In genomic region chr11:69327648-69328047, GRCm38 (mm10) we compare ENCODE assay signal across 17 mouse cellular contexts. TPM values are rescaled to one million over a fixed set of nuclear protein-coding genes. Genes with fewer than 3 reads are reported as not detected.
DNase-seq lines count a peak whose midpoint lies in the region; ATAC-seq and TF ChIP-seq lines count a peak whose summit lies in the region.
"Had no signal": no experiment of that assay in that cellular context is flagged by ENCODE, and none has a peak within 500 bp of the region (broad histone marks: within the 10 kb centered on the region; RNA-seq: fewer than 3 reads in every experiment).

No protein-coding gene starts in this region.

- WGBS in hindbrain, embryonic 10.5 days: 46% methylated on average over 6 of the region's 6 CpGs
- 41% methylated on average over 6 of the region's 6 CpGs for WGBS in hindbrain, embryonic 14.5 days
- WGBS in limb, embryonic 10.5 days: 59% methylated on average over 6 of the region's 6 CpGs

- peaks cover 54% of the 10 kb centered on the region for H3K27me3 ChIP-seq in hindbrain, embryonic 10.5 days (ENCODE audit: insufficient read depth, poor library complexity, severe bottlenecking)
- H3K27me3 ChIP-seq in hindbrain, embryonic 14.5 days (ENCODE audit: control insufficient read depth, insufficient read depth, low read length): 0 out of 2 replicates have a peak, but pooled peaks cover 10% of the 10 kb centered on the region
- peaks cover 63% of the 10 kb centered on the region for H3K27me3 ChIP-seq in megakaryocyte, embryonic 14.5 days (replicated peaks)
- H3K27me3 ChIP-seq in MEL (ENCODE audit: control insufficient read depth in 1 of 2, insufficient read depth in 2 of 2, low read length in 2 of 2): no peaks in the 10 kb centered on the region
- H3K27me3 ChIP-seq in limb, embryonic 10.5 days (ENCODE audit: low read depth, poor library complexity, severe bottlenecking): peaks cover 52% of the 10 kb centered on the region

- H3K4me1 ChIP-seq in hindbrain, embryonic 10.5 days (replicated peaks): peaks cover 61% of the 10 kb centered on the region
- H3K4me1 ChIP-seq in hindbrain, embryonic 14.5 days (replicated peaks; ENCODE audit: control insufficient read depth, insufficient read depth, low read length): peaks cover 34% of the 10 kb centered on the region
- H3K4me1 ChIP-seq in megakaryocyte, embryonic 14.5 days: peaks cover 73% of the 10 kb centered on the region
- peaks cover 13 to 34% of the 10 kb centered on the region in 2 experiments for H3K4me1 ChIP-seq in MEL (ENCODE audit: control insufficient read depth in 1 of 2, insufficient read depth in 2 of 2, low read length in 2 of 2)
- H3K4me1 ChIP-seq in limb, embryonic 10.5 days: peaks cover 55% of the 10 kb centered on the region

- no peak overlapping the region for H3K4me2 ChIP-seq in hindbrain, embryonic 14.5 days (replicated peaks)

- no peak for ATAC-seq in hindbrain, embryonic 14.5 days (ENCODE audit: low FRiP score)
- no peak for ATAC-seq in megakaryocyte, adult 5-6 weeks (ENCODE audit: poor library complexity, severe bottlenecking)
- ATAC-seq: forebrain, embryonic 16.5 days had no signal

- peak; percentile 22 to 50; a peak in 2 of 4 replicates for TF ChIP-seq EP300 in MEL (IDR thresholded peaks at IDR 0.05; ENCODE audit: low read depth in 1 of 2, low read length in 2 of 2)

- TF ChIP-seq POLR2A in MEL (IDR thresholded peaks at IDR 0.05; ENCODE audit: control insufficient read depth in 1 of 2, insufficient read depth in 1 of 2, low read depth in 1 of 2, low read length in 2 of 2, poor library complexity in 1 of 2): no peak

- H3K4me3 ChIP-seq in hindbrain, embryonic 10.5 days: 0 out of 2 replicates have a peak overlapping the region, but pooled peaks have one; percentile 58
- H3K4me3 ChIP-seq in hindbrain, embryonic 14.5 days (replicated peaks; ENCODE audit: low read length): no peak overlapping the region
- H3K4me3 ChIP-seq in megakaryocyte, embryonic 14.5 days (replicated peaks): peak overlapping the region; percentile 16
- no peak overlapping the region for H3K4me3 ChIP-seq in MEL (ENCODE audit: control insufficient read depth in 1 of 2, insufficient read depth in 1 of 2, low read depth in 2 of 2, low read length in 2 of 2)
- H3K4me3 ChIP-seq in limb, embryonic 10.5 days: 0 out of 2 replicates have a peak overlapping the region, but pooled peaks have one; percentile 1

- H3K9ac ChIP-seq in hindbrain, embryonic 14.5 days: no peak overlapping the region
- H3K9ac ChIP-seq in MEL (ENCODE audit: control insufficient read depth, low read depth, low read length, poor library complexity, severe bottlenecking): peak overlapping the region; percentile 10; the same call in 1 of the 2 replicates
- H3K9ac ChIP-seq: hindbrain, embryonic 13.5 days had no signal

- H3K27ac ChIP-seq in hindbrain, embryonic 10.5 days: no peak overlapping the region
- no peak overlapping the region for H3K27ac ChIP-seq in hindbrain, embryonic 14.5 days
- no peak overlapping the region for H3K27ac ChIP-seq in MEL (ENCODE audit: control insufficient read depth, low read depth, low read length)
- H3K27ac ChIP-seq in limb, embryonic 10.5 days: no peak overlapping the region; the same call in 1 of the 2 replicates
- H3K27ac ChIP-seq: embryonic facial prominence, embryonic 12.5 days; heart, embryonic 10.5 days; hindbrain, embryonic 13.5 days had no signal

- no peak for TF ChIP-seq RAD21 in MEL (IDR thresholded peaks at IDR 0.05; ENCODE audit: low read depth, low read length)

- peaks cover 12% of the 10 kb centered on the region for H3K79me2 ChIP-seq in MEL (ENCODE audit: control insufficient read depth, insufficient read depth, low read length, poor library complexity)

- TF ChIP-seq CTCF in MEL (IDR thresholded peaks at IDR 0.05 in 2 of 3, conservative IDR thresholded peaks at IDR 0.05 in 1 of 3; ENCODE audit: control insufficient read depth in 1 of 3, insufficient read depth in 1 of 3, low read depth in 2 of 3, low read length in 3 of 3, poor library complexity in 1 of 3, severe bottlenecking in 1 of 3): no peak

- DNase-seq in hindbrain, embryonic 10.5 days (ENCODE audit: low spot score): no peak
- DNase-seq in hindbrain, embryonic 14.5 days (ENCODE audit: low spot score): no peak
- peak; percentile 56 for DNase-seq in MEL (ENCODE audit: low read depth, low spot score)
- DNase-seq in limb, embryonic 10.5 days (ENCODE audit: low spot score): no peak
- DNase-seq in layer of hippocampus, postnatal 10 days (ENCODE audit: low spot score in 2 of 2): no peak
- DNase-seq in Muller cell, postnatal 12 days (ENCODE audit: inconsistent ontology term): no peak
- DNase-seq: embryo, embryonic 11 days; gastrocnemius, postnatal 10 days; heart, adult 18-20 months; heart, postnatal 10 days; heart, postnatal 4 days had no signal

- H3K9me3 ChIP-seq in hindbrain, embryonic 10.5 days: no peaks in the 10 kb centered on the region
- no peaks in the 10 kb centered on the region for H3K9me3 ChIP-seq in hindbrain, embryonic 14.5 days (ENCODE audit: control insufficient read depth, low read length)
- H3K9me3 ChIP-seq in megakaryocyte, embryonic 14.5 days: no peaks in the 10 kb centered on the region
- no peaks in the 10 kb centered on the region for H3K9me3 ChIP-seq in MEL (replicated peaks; ENCODE audit: insufficient read depth, low read length)
- no peaks in the 10 kb centered on the region for H3K9me3 ChIP-seq in limb, embryonic 10.5 days (replicated peaks)
- H3K9me3 ChIP-seq: embryonic facial prominence, embryonic 12.5 days; heart, embryonic 10.5 days; hindbrain, embryonic 13.5 days had no signal

- no peaks in the 10 kb centered on the region for H3K36me3 ChIP-seq in hindbrain, embryonic 10.5 days
- H3K36me3 ChIP-seq in hindbrain, embryonic 14.5 days (replicated peaks; ENCODE audit: control insufficient read depth, insufficient read depth): no peaks in the 10 kb centered on the region
- H3K36me3 ChIP-seq in megakaryocyte, embryonic 14.5 days (replicated peaks; ENCODE audit: low read length): no peaks in the 10 kb centered on the region
- peaks cover 0 to 28% of the 10 kb centered on the region in 2 experiments; a peak in 2 of 4 replicates for H3K36me3 ChIP-seq in MEL (ENCODE audit: control insufficient read depth in 1 of 2, insufficient read depth in 2 of 2, low read length in 2 of 2)
- H3K36me3 ChIP-seq in limb, embryonic 10.5 days: no peaks in the 10 kb centered on the region
- H3K36me3 ChIP-seq: embryonic facial prominence, embryonic 12.5 days; heart, embryonic 10.5 days; hindbrain, embryonic 13.5 days had no signal

RNA-seq across cellular contexts. Expression of gene Kcnab3, which starts 1.6 kb away (rescaled TPM):
- 1.2 and 2.7 TPM in 2 replicates for polyA plus RNA-seq in hindbrain, embryonic 10.5 days (2016; fragmentation: Nextera tagmentation; extraction: Ambion mirVana)
- 4.3 and 4.7 TPM in 2 replicates for polyA plus RNA-seq in hindbrain, embryonic 14.5 days (2014; fragmentation: Nextera tagmentation; extraction: Ambion mirVana)
- not detected in 2 replicates for polyA plus RNA-seq in megakaryocyte, embryonic 14.5 days (2012; ENCODE audit: insufficient read depth, low replicate concordance)
- total RNA-seq in megakaryocyte, adult 5-6 weeks (2015): 0.59 and 1.3 TPM in 2 replicates
- total RNA-seq in megakaryocyte, adult 5-6 weeks (2017): 0.40 and 1.7 TPM in 2 replicates
- 3.0 and 3.8 TPM in 2 replicates for total RNA-seq in MEL (2012; rRNA removed)
- 1 to 10 TPM in 1 of 2 experiments, not detected in 1; 6.2 TPM for polyA plus RNA-seq in MEL (2012; ENCODE audit: insufficient read depth in 1 of 2, insufficient read length in 2 of 2, low read depth in 1 of 2, low replicate concordance in 2 of 2, missing spikeins in 1 of 2)
- polyA plus RNA-seq in limb, embryonic 10.5 days (2016; fragmentation: Nextera tagmentation; extraction: Ambion mirVana): 0.93 and 1.4 TPM in 2 replicates
- total RNA-seq in layer of hippocampus, postnatal 10 days (2021): 10 to 100 TPM; 12.3 to 14.7 TPM

RNA-seq across cellular contexts. Expression of gene Trappc1, which starts 3.9 kb away (rescaled TPM):
- polyA plus RNA-seq in hindbrain, embryonic 10.5 days (2016; fragmentation: Nextera tagmentation; extraction: Ambion mirVana): 189 and 208 TPM in 2 replicates
- polyA plus RNA-seq in hindbrain, embryonic 14.5 days (2014; fragmentation: Nextera tagmentation; extraction: Ambion mirVana): 176 and 197 TPM in 2 replicates
- polyA plus RNA-seq in megakaryocyte, embryonic 14.5 days (2012; ENCODE audit: insufficient read depth, low replicate concordance): 11.6 TPM in 1 of 2 replicates, not detected in the other
- 219 and 269 TPM in 2 replicates for total RNA-seq in megakaryocyte, adult 5-6 weeks (2015)
- 155 and 195 TPM in 2 replicates for total RNA-seq in megakaryocyte, adult 5-6 weeks (2017)
- total RNA-seq in MEL (2012; rRNA removed): 57.6 and 58.6 TPM in 2 replicates
- polyA plus RNA-seq in MEL (2012; ENCODE audit: insufficient read depth in 1 of 2, insufficient read length in 2 of 2, low read depth in 1 of 2, low replicate concordance in 2 of 2, missing spikeins in 1 of 2): 10 to 100 TPM in 1 of 2 experiments, not detected in 1; 89.8 TPM
- polyA plus RNA-seq in limb, embryonic 10.5 days (2016; fragmentation: Nextera tagmentation; extraction: Ambion mirVana): 135 and 144 TPM in 2 replicates
- 10 to 100 TPM; 74.5 to 83.6 TPM for total RNA-seq in layer of hippocampus, postnatal 10 days (2021)

RNA-seq across cellular contexts. Expression of gene Cntrob, which starts 4.1 kb away (rescaled TPM):
- polyA plus RNA-seq in hindbrain, embryonic 10.5 days (2016; fragmentation: Nextera tagmentation; extraction: Ambion mirVana): 34.2 and 36.7 TPM in 2 replicates
- 11.0 and 12.3 TPM in 2 replicates for polyA plus RNA-seq in hindbrain, embryonic 14.5 days (2014; fragmentation: Nextera tagmentation; extraction: Ambion mirVana)
- 1.7 and 9.3 TPM in 2 replicates for polyA plus RNA-seq in megakaryocyte, embryonic 14.5 days (2012; ENCODE audit: insufficient read depth, low replicate concordance)
- 15.2 and 28.3 TPM in 2 replicates for total RNA-seq in megakaryocyte, adult 5-6 weeks (2015)
- 10.4 and 13.8 TPM in 2 replicates for total RNA-seq in megakaryocyte, adult 5-6 weeks (2017)
- total RNA-seq in MEL (2012; rRNA removed): 16.5 and 17.8 TPM in 2 replicates
- polyA plus RNA-seq in MEL (2012; ENCODE audit: insufficient read depth in 1 of 2, insufficient read length in 2 of 2, low read depth in 1 of 2, low replicate concordance in 2 of 2, missing spikeins in 1 of 2): 10 to 100 TPM in 1 of 2 experiments, not detected in 1; 38.3 TPM
- polyA plus RNA-seq in limb, embryonic 10.5 days (2016; fragmentation: Nextera tagmentation; extraction: Ambion mirVana): 28.9 and 36.2 TPM in 2 replicates
- total RNA-seq in layer of hippocampus, postnatal 10 days (2021): 10 to 100 TPM; 16.6 to 18.2 TPM

RNA-seq across cellular contexts. Expression of gene Rnf227, which starts 12.6 kb away (rescaled TPM):
- polyA plus RNA-seq in hindbrain, embryonic 10.5 days (2016; fragmentation: Nextera tagmentation; extraction: Ambion mirVana): 18.0 and 19.9 TPM in 2 replicates
- polyA plus RNA-seq in hindbrain, embryonic 14.5 days (2014; fragmentation: Nextera tagmentation; extraction: Ambion mirVana): 224 and 231 TPM in 2 replicates
- polyA plus RNA-seq in megakaryocyte, embryonic 14.5 days (2012; ENCODE audit: insufficient read depth, low replicate concordance): not detected in 2 replicates
- 3.7 and 8.1 TPM in 2 replicates for total RNA-seq in megakaryocyte, adult 5-6 weeks (2015)
- total RNA-seq in megakaryocyte, adult 5-6 weeks (2017): 7.2 and 8.7 TPM in 2 replicates
- 6.4 and 11.5 TPM in 2 replicates for total RNA-seq in MEL (2012; rRNA removed)
- polyA plus RNA-seq in MEL (2012; ENCODE audit: insufficient read depth in 1 of 2, insufficient read length in 2 of 2, low read depth in 1 of 2, low replicate concordance in 2 of 2, missing spikeins in 1 of 2): 10 to 100 TPM in 1 of 2 experiments, not detected in 1; 12.4 TPM
- 14.2 and 20.6 TPM in 2 replicates for polyA plus RNA-seq in limb, embryonic 10.5 days (2016; fragmentation: Nextera tagmentation; extraction: Ambion mirVana)
- total RNA-seq in layer of hippocampus, postnatal 10 days (2021): 10 to 100 TPM; 72.6 to 76.6 TPM

RNA-seq across cellular contexts. Expression of gene Chd3, which starts 41.6 kb away (rescaled TPM):
- 45.1 and 46.9 TPM in 2 replicates for polyA plus RNA-seq in hindbrain, embryonic 10.5 days (2016; fragmentation: Nextera tagmentation; extraction: Ambion mirVana)
- polyA plus RNA-seq in hindbrain, embryonic 14.5 days (2014; fragmentation: Nextera tagmentation; extraction: Ambion mirVana): 67.5 and 76.6 TPM in 2 replicates
- 14.5 and 29.7 TPM in 2 replicates for polyA plus RNA-seq in megakaryocyte, embryonic 14.5 days (2012; ENCODE audit: insufficient read depth, low replicate concordance)
- 13.6 and 13.9 TPM in 2 replicates for total RNA-seq in megakaryocyte, adult 5-6 weeks (2015)
- 17.1 and 19.8 TPM in 2 replicates for total RNA-seq in megakaryocyte, adult 5-6 weeks (2017)
- total RNA-seq in MEL (2012; rRNA removed): 37.3 and 65.8 TPM in 2 replicates
- 10 to 100 TPM in 1 of 2 experiments, not detected in 1; 84.9 TPM for polyA plus RNA-seq in MEL (2012; ENCODE audit: insufficient read depth in 1 of 2, insufficient read length in 2 of 2, low read depth in 1 of 2, low replicate concordance in 2 of 2, missing spikeins in 1 of 2)
- polyA plus RNA-seq in limb, embryonic 10.5 days (2016; fragmentation: Nextera tagmentation; extraction: Ambion mirVana): 35.1 and 70.5 TPM in 2 replicates
- 100 to 1,000 TPM; 540 to 617 TPM for total RNA-seq in layer of hippocampus, postnatal 10 days (2021)

Comparison
In these comparisons a context has a peak if more than half of its experiments do, and no peak if none do; other contexts are left out.
1. H3K4me3 ChIP-seq: peak in hindbrain, embryonic 10.5 days (single experiment), megakaryocyte, embryonic 14.5 days (single experiment) and limb, embryonic 10.5 days (single experiment); none in hindbrain, embryonic 14.5 days (single experiment) and MEL (0 of 2).